Mouse (Mus musculus): ENCODE measurements at regions not wholly inside any gene's neighbourhood (a gene's known extent, or its start where the extent isn't known, plus 50 kb on each side); places are given as distances from the start of the nearest gene placed in this dataset.

DNA sequence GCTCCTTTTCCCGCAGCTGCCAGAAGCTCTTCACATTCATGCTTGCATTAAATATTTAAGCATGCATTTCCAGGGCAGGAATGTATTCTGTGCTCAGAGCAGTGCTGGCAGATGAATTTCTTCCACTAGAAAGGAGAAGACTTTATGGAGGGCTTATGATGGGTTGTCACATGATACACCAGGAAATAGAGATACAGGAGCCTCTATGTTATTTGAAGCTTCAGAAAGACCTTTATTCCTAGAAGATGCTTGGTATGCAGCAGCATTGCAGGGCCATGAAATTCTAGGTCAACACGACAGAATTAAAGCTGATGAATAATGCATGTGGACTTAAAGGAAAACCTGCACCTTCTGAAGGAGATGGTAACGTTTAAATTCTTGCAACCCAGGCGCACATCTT is 212.1 kb downstream of the Adgrg6 start:
- Histone ChIP-seq H3K27ac (replicated peaks; ENCODE audit: low read depth, low read length) (no peak overlapping the region), H3K4me1 (ENCODE audit: control insufficient read depth, insufficient read depth, low read length) (peaks cover 8% of the 10 kb centered on the region; the same call in 1 of the 2 replicates), H3K9me3 (ENCODE audit: control insufficient read depth, low read length) (no peaks in the 10 kb centered on the region), H3K4me2 (replicated peaks; ENCODE audit: low read depth, low read length, severe bottlenecking) (no peak overlapping the region), H3K27me3 (ENCODE audit: control insufficient read depth, insufficient read depth, low read length) (no peaks in the 10 kb centered on the region), H3K4me3 (replicated peaks; ENCODE audit: low read length) (no peak overlapping the region), H3K36me3 (ENCODE audit: control insufficient read depth, insufficient read depth, low read length) (no peaks in the 10 kb centered on the region), H3K9ac (ENCODE audit: low read depth, low read length, severe bottlenecking) (no peak overlapping the region)
- TF ChIP-seq POLR2A (IDR thresholded peaks at IDR 0.05; ENCODE audit: borderline replicate concordance, extremely low read depth, insufficient read depth, insufficient read length) = no peak
- no peak for ATAC-seq (ENCODE audit: low FRiP score, low read depth)
- DNase-seq (ENCODE audit: low spot score) = no peak
- 59% methylated on average over 4 of the region's 4 CpGs for WGBS

DNA sequence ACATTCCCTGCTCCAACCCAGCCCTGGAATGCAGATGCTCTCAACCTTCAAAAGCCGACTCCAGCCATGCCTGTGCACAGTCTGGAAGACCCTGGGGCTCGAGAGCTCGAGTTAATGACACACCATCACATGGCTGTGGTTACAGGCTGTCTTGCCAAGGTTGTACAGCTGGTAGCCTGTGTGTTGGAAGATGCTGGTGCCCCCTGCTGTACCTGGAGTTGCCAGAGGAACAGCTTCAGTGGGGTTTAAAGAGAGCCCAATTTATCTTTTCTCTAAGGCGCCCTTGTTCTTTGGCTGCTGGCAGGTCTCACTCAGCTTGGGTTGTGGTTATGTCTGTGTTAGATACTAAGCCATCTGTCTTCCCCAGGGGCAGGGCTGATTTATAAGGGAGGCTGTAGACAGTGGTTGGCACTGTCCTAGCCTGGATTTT is 212.8 kb downstream of the Adgrg6 start:
- no peak overlapping the region for H3K9ac ChIP-seq (ENCODE audit: low read depth, low read length, severe bottlenecking)
- H3K27me3 ChIP-seq (ENCODE audit: control insufficient read depth, insufficient read depth, low read length) = no peaks in the 10 kb centered on the region
- no peak for TF ChIP-seq POLR2A (IDR thresholded peaks at IDR 0.05; ENCODE audit: borderline replicate concordance, extremely low read depth, insufficient read depth, insufficient read length)
- 0 out of 2 replicates have a peak overlapping the region, but pooled peaks have one; percentile 0 for H3K27ac ChIP-seq (replicated peaks; ENCODE audit: low read depth, low read length)
- H3K9me3 ChIP-seq (ENCODE audit: control insufficient read depth, low read length) = no peaks in the 10 kb centered on the region
- peaks cover 8% of the 10 kb centered on the region; the same call in 1 of the 2 replicates for H3K4me1 ChIP-seq (ENCODE audit: control insufficient read depth, insufficient read depth, low read length)
- no peak overlapping the region for H3K4me2 ChIP-seq (replicated peaks; ENCODE audit: low read depth, low read length, severe bottlenecking)
- DNase-seq (ENCODE audit: low spot score) (peak; percentile 62), ATAC-seq (ENCODE audit: low FRiP score, low read depth) (peak; percentile 82)
- H3K4me3 ChIP-seq (replicated peaks; ENCODE audit: low read length) = no peak overlapping the region
- H3K36me3 ChIP-seq (ENCODE audit: control insufficient read depth, insufficient read depth, low read length) = no peaks in the 10 kb centered on the region
- 24% methylated on average over 4 of the region's 4 CpGs for WGBS

DNA sequence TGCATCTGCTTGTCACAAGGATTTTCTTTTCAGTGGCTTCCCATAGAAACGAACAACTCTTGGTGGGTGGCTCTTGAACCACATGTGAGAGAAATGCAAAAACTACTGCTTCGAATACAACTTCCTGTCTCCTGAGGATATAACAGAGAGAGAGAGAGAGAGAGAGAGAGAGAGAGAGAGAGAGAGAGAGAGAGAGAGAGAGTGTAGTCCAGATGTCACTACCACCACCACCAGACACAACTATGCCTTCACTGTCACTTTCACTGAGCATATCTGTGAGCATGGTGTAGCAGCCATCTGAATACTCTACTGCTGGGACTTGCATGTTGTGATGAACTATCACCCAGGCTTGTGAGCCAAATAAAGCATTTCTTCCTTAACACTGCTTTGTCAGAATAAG is 216.6 kb downstream of the Adgrg6 start:
- WGBS = 56% methylated on average over 2 of the region's 2 CpGs
- TF ChIP-seq POLR2A (IDR thresholded peaks at IDR 0.05; ENCODE audit: borderline replicate concordance, extremely low read depth, insufficient read depth, insufficient read length) = no peak
- Histone ChIP-seq H3K9ac (ENCODE audit: low read depth, low read length, severe bottlenecking) (no peak overlapping the region), H3K9me3 (ENCODE audit: control insufficient read depth, low read length) (no peaks in the 10 kb centered on the region), H3K36me3 (ENCODE audit: control insufficient read depth, insufficient read depth, low read length) (no peaks in the 10 kb centered on the region), H3K27me3 (ENCODE audit: control insufficient read depth, insufficient read depth, low read length) (no peaks in the 10 kb centered on the region), H3K27ac (replicated peaks; ENCODE audit: low read depth, low read length) (no peak overlapping the region), H3K4me1 (ENCODE audit: control insufficient read depth, insufficient read depth, low read length) (peaks cover 8% of the 10 kb centered on the region; the same call in 1 of the 2 replicates), H3K4me2 (replicated peaks; ENCODE audit: low read depth, low read length, severe bottlenecking) (no peak overlapping the region), H3K4me3 (replicated peaks; ENCODE audit: low read length) (no peak overlapping the region)
- ATAC-seq (ENCODE audit: low FRiP score, low read depth) = no peak
- DNase-seq (ENCODE audit: low spot score) = no peak

- no peaks in the 10 kb centered on the region for H3K9me3 ChIP-seq (ENCODE audit: control insufficient read depth, low read length)
- DNase-seq (ENCODE audit: low spot score) (no peak), ATAC-seq (ENCODE audit: low FRiP score, low read depth) (no peak)
- no peaks in the 10 kb centered on the region for H3K27me3 ChIP-seq (ENCODE audit: control insufficient read depth, insufficient read depth, low read length)
- no peak overlapping the region for H3K9ac ChIP-seq (ENCODE audit: low read depth, low read length, severe bottlenecking)
- H3K36me3 ChIP-seq (ENCODE audit: control insufficient read depth, insufficient read depth, low read length) = no peaks in the 10 kb centered on the region
- no peak overlapping the region for H3K4me3 ChIP-seq (replicated peaks; ENCODE audit: low read length)
- WGBS = 86% methylated on average over 6 of the region's 6 CpGs
- no peak overlapping the region for H3K27ac ChIP-seq (replicated peaks; ENCODE audit: low read depth, low read length)
- H3K4me1 ChIP-seq (ENCODE audit: control insufficient read depth, insufficient read depth, low read length) = no peaks in the 10 kb centered on the region
- TF ChIP-seq POLR2A (IDR thresholded peaks at IDR 0.05; ENCODE audit: borderline replicate concordance, extremely low read depth, insufficient read depth, insufficient read length) = no peak
- H3K4me2 ChIP-seq (replicated peaks; ENCODE audit: low read depth, low read length, severe bottlenecking) = no peak overlapping the region
Measured at GRCm38 (mm10) chr10:14326229-14326628, 219.2 kb downstream of the Adgrg6 start.

- WGBS = 3% methylated on average over 4 of the region's 4 CpGs
- DNase-seq (ENCODE audit: low spot score) (peak; percentile 59), ATAC-seq (ENCODE audit: low FRiP score, low read depth) (no peak)
- Histone ChIP-seq H3K4me2 (replicated peaks; ENCODE audit: low read depth, low read length, severe bottlenecking) (no peak overlapping the region), H3K27me3 (ENCODE audit: control insufficient read depth, insufficient read depth, low read length) (no peaks in the 10 kb centered on the region), H3K9me3 (ENCODE audit: control insufficient read depth, low read length) (no peaks in the 10 kb centered on the region), H3K27ac (replicated peaks; ENCODE audit: low read depth, low read length) (no peak overlapping the region), H3K9ac (ENCODE audit: low read depth, low read length, severe bottlenecking) (no peak overlapping the region), H3K4me1 (ENCODE audit: control insufficient read depth, insufficient read depth, low read length) (no peaks in the 10 kb centered on the region), H3K4me3 (replicated peaks; ENCODE audit: low read length) (no peak overlapping the region), H3K36me3 (ENCODE audit: control insufficient read depth, insufficient read depth, low read length) (no peaks in the 10 kb centered on the region)
- TF ChIP-seq POLR2A (IDR thresholded peaks at IDR 0.05; ENCODE audit: borderline replicate concordance, extremely low read depth, insufficient read depth, insufficient read length) = no peak
Measured at GRCm38 (mm10) chr10:14321503-14321902, 224.0 kb downstream of the Adgrg6 start.

GRCm38 (mm10) chr10:14315232-14315631 is 230.2 kb downstream of the Adgrg6 start:
- no peaks in the 10 kb centered on the region for H3K4me1 ChIP-seq (ENCODE audit: control insufficient read depth, insufficient read depth, low read length)
- no peak for DNase-seq (ENCODE audit: low spot score)
- H3K27me3 ChIP-seq (ENCODE audit: control insufficient read depth, insufficient read depth, low read length) = no peaks in the 10 kb centered on the region
- H3K4me2 ChIP-seq (replicated peaks; ENCODE audit: low read depth, low read length, severe bottlenecking) = no peak overlapping the region
- no peak for ATAC-seq (ENCODE audit: low FRiP score, low read depth)
- H3K27ac ChIP-seq (replicated peaks; ENCODE audit: low read depth, low read length) = no peak overlapping the region
- TF ChIP-seq POLR2A (IDR thresholded peaks at IDR 0.05; ENCODE audit: borderline replicate concordance, extremely low read depth, insufficient read depth, insufficient read length) = no peak
- H3K4me3 ChIP-seq (replicated peaks; ENCODE audit: low read length) = no peak overlapping the region
- H3K9me3 ChIP-seq (ENCODE audit: control insufficient read depth, low read length) = no peaks in the 10 kb centered on the region
- H3K36me3 ChIP-seq (ENCODE audit: control insufficient read depth, insufficient read depth, low read length) = no peaks in the 10 kb centered on the region
- no peak overlapping the region for H3K9ac ChIP-seq (ENCODE audit: low read depth, low read length, severe bottlenecking)
- WGBS = 91% methylated on average over 7 of the region's 7 CpGs
